ENCODE assay signal across 10 mouse cellular contexts in the genomic region with DNA sequence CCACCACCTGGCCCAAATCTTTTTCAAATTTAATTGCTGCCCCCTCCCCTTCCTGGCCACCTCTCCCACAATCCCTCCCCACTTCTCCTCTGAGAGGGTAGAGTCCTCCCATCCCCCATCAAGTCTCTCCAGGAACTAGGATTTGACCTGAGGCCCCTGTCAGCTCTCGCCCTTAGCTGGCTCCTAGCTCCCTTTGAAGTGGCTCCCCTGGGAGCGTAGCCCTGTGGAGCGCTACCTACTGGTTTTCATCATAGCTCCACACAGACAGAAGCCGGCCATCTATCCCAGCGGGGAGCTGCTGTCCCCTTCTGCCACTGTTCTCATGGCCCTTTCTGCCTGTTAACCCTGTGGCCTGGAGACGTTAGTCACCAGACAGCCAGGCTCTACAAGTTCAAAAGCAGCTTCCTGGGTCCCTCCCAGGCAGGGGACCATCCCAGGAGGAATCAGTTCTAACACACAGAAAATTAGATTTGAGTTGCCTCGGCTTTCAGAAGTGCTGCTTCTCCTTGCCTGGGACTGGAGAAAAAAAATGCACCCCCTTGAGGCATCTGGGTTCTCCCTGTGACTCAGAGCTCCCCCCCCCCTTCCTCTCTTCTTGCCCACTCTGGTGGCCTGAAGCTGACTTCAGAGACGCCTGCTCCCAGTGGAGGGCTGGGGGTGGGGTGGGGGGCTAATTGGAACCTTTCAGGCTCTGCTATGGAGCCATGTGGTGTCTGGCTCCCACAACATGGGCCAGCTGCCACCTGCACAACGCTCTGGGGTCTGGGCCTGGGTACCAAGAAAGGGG. TPM values are rescaled to one million over a fixed set of nuclear protein-coding genes. Genes with fewer than 3 reads are reported as not detected.
A peak's percentile ranks its signal among the peaks of the same experiment; 100 is the strongest.
DNase-seq lines count a peak whose midpoint lies in the region; ATAC-seq and TF ChIP-seq lines count a peak whose summit lies in the region.
"Had no signal": no experiment of that assay in that cellular context is flagged by ENCODE, and none has a peak within 500 bp of the region (broad histone marks: within the 10 kb centered on the region; RNA-seq: fewer than 3 reads in every experiment).

No protein-coding gene starts in this region.

- 0 out of 2 replicates have a peak overlapping the region, but pooled peaks have one; percentile 15 for H3K4me3 ChIP-seq in kidney, embryonic 15.5 days (replicated peaks)
- no peak overlapping the region for H3K4me3 ChIP-seq in kidney, adult 2 months (ENCODE audit: insufficient read depth, low read depth, low read length)
- no peak overlapping the region for H3K4me3 ChIP-seq in hindbrain, embryonic 15.5 days
- no peak overlapping the region for H3K4me3 ChIP-seq in neural tube, embryonic 11.5 days (ENCODE audit: low read depth, low read length)

- no peak for TF ChIP-seq CTCF in kidney, adult 2 months (conservative IDR thresholded peaks at IDR 0.05; ENCODE audit: insufficient read depth, insufficient read length, low read depth, low read length)

- ATAC-seq in kidney, embryonic 15.5 days (replicated peaks; ENCODE audit: low FRiP score), result peak; percentile 38; the same call in 1 of the 2 replicates
- peak; percentile 36 for ATAC-seq in hindbrain, embryonic 15.5 days (ENCODE audit: low FRiP score, low read depth)
- ATAC-seq in neural tube, embryonic 11.5 days (ENCODE audit: insufficient read depth, low FRiP score, low TSS enrichment), result peak; percentile 82

- H3K9me3 ChIP-seq in kidney, embryonic 15.5 days (replicated peaks), result no peaks in the 10 kb centered on the region
- no peaks in the 10 kb centered on the region for H3K9me3 ChIP-seq in hindbrain, embryonic 15.5 days
- no peaks in the 10 kb centered on the region for H3K9me3 ChIP-seq in neural tube, embryonic 11.5 days (ENCODE audit: control insufficient read depth, low read length)

- peak overlapping the region; percentile 21; the same call in 1 of the 2 replicates for H3K9ac ChIP-seq in kidney, embryonic 15.5 days
- H3K9ac ChIP-seq in hindbrain, embryonic 15.5 days, result 0 out of 2 replicates have a peak overlapping the region, but pooled peaks have one; percentile 0
- H3K9ac ChIP-seq in neural tube, embryonic 11.5 days (ENCODE audit: low read length), result peak overlapping the region; percentile 62

- H3K36me3 ChIP-seq in kidney, embryonic 15.5 days, result peaks cover 24% of the 10 kb centered on the region
- H3K36me3 ChIP-seq in kidney, adult 2 months (ENCODE audit: control insufficient read depth, insufficient read depth, low read length), result peaks cover under 1% of the 10 kb centered on the region; the same call in 1 of the 2 replicates
- peaks cover 6% of the 10 kb centered on the region; the same call in 1 of the 2 replicates for H3K36me3 ChIP-seq in hindbrain, embryonic 15.5 days
- peaks cover 4% of the 10 kb centered on the region for H3K36me3 ChIP-seq in neural tube, embryonic 11.5 days (ENCODE audit: control insufficient read depth, insufficient read depth, low read length)

- H3K27me3 ChIP-seq in kidney, embryonic 15.5 days, result no peaks in the 10 kb centered on the region
- H3K27me3 ChIP-seq in kidney, adult 2 months (replicated peaks; ENCODE audit: control insufficient read depth, insufficient read depth, low read length), result no peaks in the 10 kb centered on the region
- H3K27me3 ChIP-seq in hindbrain, embryonic 15.5 days, result no peaks in the 10 kb centered on the region
- H3K27me3 ChIP-seq in neural tube, embryonic 11.5 days (ENCODE audit: control insufficient read depth, insufficient read depth, low read length), result no peaks in the 10 kb centered on the region

- WGBS in kidney, embryonic 15.5 days, result 17% methylated on average over 9 of the region's 9 CpGs
- WGBS in kidney, adult 2 months, result 41% methylated on average over 9 of the region's 9 CpGs
- WGBS in hindbrain, embryonic 15.5 days, result 7% methylated on average over 9 of the region's 9 CpGs
- 8% methylated on average over 9 of the region's 9 CpGs for WGBS in neural tube, embryonic 11.5 days

- peak overlapping the region; percentile 50 for H3K4me2 ChIP-seq in kidney, embryonic 15.5 days
- H3K4me2 ChIP-seq in hindbrain, embryonic 15.5 days, result peak overlapping the region; percentile 38
- peak overlapping the region; percentile 50 for H3K4me2 ChIP-seq in neural tube, embryonic 11.5 days (ENCODE audit: low read depth)

- H3K4me1 ChIP-seq in kidney, embryonic 15.5 days, result peaks cover 50% of the 10 kb centered on the region
- H3K4me1 ChIP-seq in kidney, adult 2 months (ENCODE audit: control insufficient read depth, insufficient read depth, low read length), result peaks cover 31% of the 10 kb centered on the region
- peaks cover 38% of the 10 kb centered on the region for H3K4me1 ChIP-seq in hindbrain, embryonic 15.5 days (replicated peaks)
- peaks cover 30% of the 10 kb centered on the region for H3K4me1 ChIP-seq in neural tube, embryonic 11.5 days (ENCODE audit: control insufficient read depth, insufficient read depth, low read length)

- peak overlapping the region; percentile 82 for H3K27ac ChIP-seq in kidney, embryonic 15.5 days
- no peak overlapping the region for H3K27ac ChIP-seq in kidney, adult 2 months (ENCODE audit: insufficient read depth, low read depth, low read length)
- peak overlapping the region; percentile 61 for H3K27ac ChIP-seq in hindbrain, embryonic 15.5 days (replicated peaks)
- H3K27ac ChIP-seq in neural tube, embryonic 11.5 days (ENCODE audit: low read depth, low read length), result peak overlapping the region; percentile 95

- no peak for DNase-seq in kidney, adult 2 months
- peak; percentile 52 for DNase-seq in embryo, embryonic 11.5 days (ENCODE audit: low read depth, low spot score)
- peak; percentile 76 for DNase-seq in neural tube, embryonic 11.5 days (ENCODE audit: low spot score)
- no peak for DNase-seq in gastrocnemius, adult 18-20 months (ENCODE audit: low spot score)
- DNase-seq in ovary, postnatal 14 days (ENCODE audit: low spot score), result no peak
- no peak for DNase-seq in thymus, postnatal 10 days (ENCODE audit: low spot score in 2 of 2)

- no peak for TF ChIP-seq POLR2A in kidney, adult 2 months (IDR thresholded peaks at IDR 0.05; ENCODE audit: low read depth, low read length)

RNA-seq across cellular contexts. Expression of a gene that starts 19.5 kb away (rescaled TPM):
- 64.2 and 68.1 TPM in 2 replicates for polyA plus RNA-seq in kidney, embryonic 15.5 days (2015; fragmentation: Nextera tagmentation; extraction: Ambion mirVana)
- 91.3 and 96.7 TPM in 2 replicates for polyA plus RNA-seq in kidney, adult 2 months (2012; rRNA removed)
- polyA plus RNA-seq in hindbrain, embryonic 15.5 days (2015; fragmentation: Nextera tagmentation; extraction: Ambion mirVana), result 88.4 and 89.2 TPM in 2 replicates
- 59.4 and 63.0 TPM in 2 replicates for polyA plus RNA-seq in neural tube, embryonic 11.5 days (2014; fragmentation: Nextera tagmentation; extraction: Ambion mirVana)
- 1 to 10 TPM; 6.8 to 8.4 TPM for total RNA-seq in gastrocnemius, adult 18-20 months (2021)

RNA-seq across cellular contexts. Expression of a gene that starts 53.5 kb away (rescaled TPM):
- 0.17 and 0.39 TPM in 2 replicates for polyA plus RNA-seq in kidney, embryonic 15.5 days (2015; fragmentation: Nextera tagmentation; extraction: Ambion mirVana)
- polyA plus RNA-seq in kidney, adult 2 months (2012; rRNA removed), result 0.38 and 0.67 TPM in 2 replicates
- polyA plus RNA-seq in hindbrain, embryonic 15.5 days (2015; fragmentation: Nextera tagmentation; extraction: Ambion mirVana), result 0.25 and 0.60 TPM in 2 replicates
- polyA plus RNA-seq in neural tube, embryonic 11.5 days (2014; fragmentation: Nextera tagmentation; extraction: Ambion mirVana), result 0.24 TPM in 1 of 2 replicates, not detected in the other
- not detected for total RNA-seq in gastrocnemius, adult 18-20 months (2021)
- total RNA-seq: hematopoietic stem cell, adult 5-6 weeks; MEL had no signal

RNA-seq across cellular contexts. Expression of a gene that starts 53.6 kb away (rescaled TPM):
- 568 and 588 TPM in 2 replicates for polyA plus RNA-seq in kidney, embryonic 15.5 days (2015; fragmentation: Nextera tagmentation; extraction: Ambion mirVana)
- polyA plus RNA-seq in kidney, adult 2 months (2012; rRNA removed), result 1,141 and 1,152 TPM in 2 replicates
- 616 and 619 TPM in 2 replicates for polyA plus RNA-seq in hindbrain, embryonic 15.5 days (2015; fragmentation: Nextera tagmentation; extraction: Ambion mirVana)
- 602 and 630 TPM in 2 replicates for polyA plus RNA-seq in neural tube, embryonic 11.5 days (2014; fragmentation: Nextera tagmentation; extraction: Ambion mirVana)
- 1,000 to 10,000 TPM in 1 of 2 experiments, 100 to 1,000 TPM in 1; 959 to 1,045 TPM for total RNA-seq in gastrocnemius, adult 18-20 months (2021)

RNA-seq across cellular contexts. Expression of a gene that starts 54.9 kb away (rescaled TPM):
- polyA plus RNA-seq in kidney, embryonic 15.5 days (2015; fragmentation: Nextera tagmentation; extraction: Ambion mirVana), result 78.2 and 89.0 TPM in 2 replicates
- polyA plus RNA-seq in kidney, adult 2 months (2012; rRNA removed), result 361 and 405 TPM in 2 replicates
- polyA plus RNA-seq in hindbrain, embryonic 15.5 days (2015; fragmentation: Nextera tagmentation; extraction: Ambion mirVana), result 96.4 and 106 TPM in 2 replicates
- 87.3 and 93.9 TPM in 2 replicates for polyA plus RNA-seq in neural tube, embryonic 11.5 days (2014; fragmentation: Nextera tagmentation; extraction: Ambion mirVana)
- 10 to 100 TPM; 30.3 to 35.6 TPM for total RNA-seq in gastrocnemius, adult 18-20 months (2021)

Comparison
In these comparisons a context has a peak if more than half of its experiments do, and no peak if none do; other contexts are left out.
1. H3K9ac ChIP-seq: peak in every context shown above with its lines; median percentile 62 in neural tube, embryonic 11.5 days; 21 in kidney, embryonic 15.5 days; 0 in hindbrain, embryonic 15.5 days.
2. DNase-seq: peak in embryo, embryonic 11.5 days (single experiment) and neural tube, embryonic 11.5 days (single experiment); none in kidney, adult 2 months (single experiment), gastrocnemius, adult 18-20 months (single experiment), ovary, postnatal 14 days (single experiment) and thymus, postnatal 10 days (0 of 2).
3. Peak in every context shown above with its lines, with median percentiles within 50 percentile points of each other: ATAC-seq and H3K4me2 ChIP-seq.